Mouse (Mus musculus) spleen, adult 10 weeks (tissue): ENCODE data around the gene Bend7. TPM values are rescaled to one million over a fixed set of nuclear protein-coding genes. Genes with fewer than 3 reads are reported as not detected.

Experiments used
- polyA plus RNA-seq: library from polyadenylated mRNA; stranded (reverse); fragments of 350-450 nt; fragmentation: Illumina TruSeq; extraction: RNeasy Lipid Tissue Mini Kit (QIAGEN cat#74804); gene quantifications from one replicate; pipeline ENCODE4 v1.2.3, GENCODE M21; 2015; ENCODE audit warnings: low replicate concordance; ENCODE audit not compliant: insufficient read depth

Bend7 gene
- 1.1 TPM for polyA plus RNA-seq

DNA sequence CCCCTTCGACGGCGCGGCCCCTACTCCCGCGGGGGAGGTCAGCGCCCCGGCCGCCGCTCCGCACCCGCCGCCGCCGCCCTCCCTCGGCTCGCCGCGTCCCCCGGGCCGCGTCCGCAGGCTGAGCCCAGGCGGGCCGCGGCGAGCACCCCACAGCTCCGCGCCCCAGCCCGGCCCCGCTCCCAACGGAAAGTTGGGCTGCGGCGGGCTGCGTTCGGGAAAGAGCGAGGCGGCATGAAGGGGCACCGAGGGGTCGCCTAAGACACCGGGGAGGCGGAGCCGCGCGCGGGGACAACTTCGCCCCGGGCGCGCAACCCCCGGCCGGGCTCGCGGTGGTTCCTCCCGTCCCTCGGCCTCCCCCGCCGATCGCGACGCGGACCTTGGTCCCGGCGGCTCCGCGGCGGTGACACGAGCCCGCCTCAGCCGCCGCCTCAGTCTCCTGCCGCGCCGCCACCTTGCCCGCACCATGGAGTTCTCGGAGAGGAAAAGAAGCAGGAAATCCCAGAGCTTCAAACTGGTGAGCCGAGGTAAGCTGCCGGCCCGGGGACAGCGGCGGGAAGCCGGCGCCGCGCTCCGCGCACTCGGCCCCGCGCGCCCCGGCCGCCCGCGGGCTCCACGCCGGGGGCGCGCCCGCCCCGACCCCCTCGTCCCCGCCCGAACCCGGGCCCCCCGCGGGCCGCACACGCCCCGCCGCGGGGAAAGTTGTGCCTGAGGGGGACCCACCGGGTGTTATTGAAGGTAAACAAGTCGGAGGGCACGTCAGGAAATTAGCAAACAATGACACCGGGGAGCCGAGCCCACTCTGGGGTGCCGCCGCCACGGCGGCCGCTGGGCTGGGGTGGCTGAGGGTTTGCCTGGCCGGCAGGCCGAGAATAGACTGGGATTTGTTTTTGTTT is at the start of gene Bend7:
Gene Bend7, plus strand, starts transcription at position 63 of the 893 bp plus-strand sequence.

Other genes starting within 250 kb of the Bend7 start
- gene Prpf18, start 65.7 kb upstream of the Bend7 start, polyA plus RNA-seq, result 60.3 TPM
- 31.9 TPM for gene Sephs1, start 163.7 kb downstream of the Bend7 start, polyA plus RNA-seq
- gene Phyh, start 201.2 kb downstream of the Bend7 start, polyA plus RNA-seq, result 77.1 TPM